Mouse (Mus musculus): ENCODE measurements around the gene Cpsf4l.

DNA sequence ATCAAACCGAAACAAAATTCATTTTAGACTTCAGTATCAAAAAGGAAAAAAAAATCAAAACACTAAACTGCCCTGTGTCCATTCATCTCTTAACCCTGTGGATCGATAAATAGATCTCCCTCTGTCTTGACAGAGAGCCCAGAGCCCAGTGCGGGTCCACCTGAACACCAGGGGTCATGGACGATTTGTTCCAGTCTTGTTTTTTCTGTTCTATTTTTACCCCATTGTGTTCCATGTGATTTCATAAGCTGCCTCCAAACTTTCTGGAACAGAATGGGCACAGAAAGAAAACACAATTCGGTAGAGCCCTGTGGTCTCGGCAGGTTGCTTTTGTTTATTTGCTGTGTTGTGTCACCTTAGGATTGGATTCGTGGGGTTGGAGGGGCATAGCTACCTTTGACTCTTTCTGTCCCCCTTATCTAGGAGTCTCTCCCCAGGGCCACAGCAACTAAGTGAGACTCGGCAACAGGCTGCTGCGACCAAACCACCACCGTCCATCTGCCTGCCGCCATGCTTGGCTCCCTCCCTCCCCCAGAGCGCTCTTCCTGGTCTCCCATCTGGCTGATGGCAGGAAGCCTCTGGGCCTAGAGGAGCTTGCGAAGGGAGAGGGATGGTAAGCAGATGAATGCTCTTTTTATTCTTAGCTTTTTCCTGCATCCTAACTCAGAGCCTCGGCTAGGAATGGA, 12.7 kb upstream of the Cpsf4l start:
- TF ChIP-seq GATA1 (IDR thresholded peaks at IDR 0.05; ENCODE audit: low read length), result no peak
- TF ChIP-seq TAL1 (IDR thresholded peaks at IDR 0.05; ENCODE audit: low read length), result no peak

All from erythroblast, embryonic 14.5 days (primary cell).